Mouse (Mus musculus) heart, embryonic 13.5 days (tissue): ENCODE data around the gene Clec2e. TPM values are rescaled to one million over a fixed set of nuclear protein-coding genes. Genes with fewer than 3 reads are reported as not detected.
"Not testable (repeated sequence)": the region's sequence is repeated elsewhere in the genome, so short reads cannot be mapped to it uniquely, and the experiment has no call there.

Experiments used
- ATAC-seq: fragments of 200-750 bp; cut with Nextera tagmentation; 2 replicates; pipeline ENCODE4 v1.8.0; 2017; ENCODE audit warnings: moderate TSS enrichment; ENCODE audit not compliant: insufficient number of reproducible peaks, low FRiP score, low TSS enrichment; ENCODE audit errors: extremely low read depth
- H3K27ac ChIP-seq: fragments of 300-500 bp; sonication (generic); replicated peaks from 2 replicates; pipeline ENCODE4 v1.5.1; 2015; ENCODE audit warnings: moderate library complexity, mild to moderate bottlenecking, inconsistent platforms
- H3K27me3 ChIP-seq: fragments of 300-500 bp; sonication (generic); replicated peaks from 2 replicates; pipeline ENCODE4 v1.6.1; 2015; ENCODE audit warnings: mild to moderate bottlenecking, inconsistent platforms
- H3K36me3 ChIP-seq: fragments of 300-500 bp; sonication (generic); 2 replicates; pipeline ENCODE4 v1.6.1; 2015; ENCODE audit warnings: mild to moderate bottlenecking, inconsistent platforms
- H3K4me1 ChIP-seq: fragments of 300-500 bp; sonication (generic); 2 replicates; pipeline ENCODE4 v1.6.1; 2015; ENCODE audit warnings: inconsistent platforms
- H3K4me2 ChIP-seq: fragments of 300-500 bp; sonication (generic); 2 replicates; pipeline ENCODE4 v1.6.1; 2015; ENCODE audit warnings: inconsistent platforms, mild to moderate bottlenecking, moderate library complexity
- H3K4me3 ChIP-seq: fragments of 300-500 bp; sonication (generic); 2 replicates; pipeline ENCODE4 v1.5.1; 2015; ENCODE audit warnings: moderate library complexity, mild to moderate bottlenecking, inconsistent platforms
- H3K9ac ChIP-seq: fragments of 300-500 bp; sonication (generic); 2 replicates; pipeline ENCODE4 v1.6.1; 2015; ENCODE audit warnings: inconsistent platforms, mild to moderate bottlenecking, moderate library complexity
- H3K9me3 ChIP-seq: fragments of 300-500 bp; sonication (generic); 2 replicates; pipeline ENCODE4 v1.6.1; 2016; ENCODE audit warnings: inconsistent platforms
- WGBS: fragments of 180-500 bp; shearing (Covaris S2); methylation state at CpG from one replicate; pipeline ENCODE4 v1.1.7; 2015; ENCODE audit warnings: mixed read lengths; 5-methylcytosine and 5-hydroxymethylcytosine counted together
- polyA plus RNA-seq: library from polyadenylated mRNA; unstranded; fragments of >200 nt; fragmentation: Nextera tagmentation; extraction: Ambion mirVana; gene quantifications from 2 replicates; pipeline ENCODE4 v1.2.1, GENCODE M21; 2015

Clec2e gene
- polyA plus RNA-seq, 1 experiment from 2014 or later = not detected

GRCm38 (mm10) chr6:129102858-129103555 lies 2.3 kb upstream of the Clec2e start:
- ATAC-seq = no peak
- H3K27ac ChIP-seq = no peak overlapping the region
- 53% methylated on average over 4 of the region's 4 CpGs for whole genome bisulfite sequencing
- H3K9me3 ChIP-seq = no peaks in the 10 kb centered on the region
- no peak overlapping the region for H3K4me2 ChIP-seq
- no peaks in the 10 kb centered on the region for H3K27me3 ChIP-seq
- no peaks in the 10 kb centered on the region for H3K36me3 ChIP-seq
- no peaks in the 10 kb centered on the region for H3K4me1 ChIP-seq
- H3K4me3 ChIP-seq = no peak overlapping the region
- no peak overlapping the region for H3K9ac ChIP-seq

DNA sequence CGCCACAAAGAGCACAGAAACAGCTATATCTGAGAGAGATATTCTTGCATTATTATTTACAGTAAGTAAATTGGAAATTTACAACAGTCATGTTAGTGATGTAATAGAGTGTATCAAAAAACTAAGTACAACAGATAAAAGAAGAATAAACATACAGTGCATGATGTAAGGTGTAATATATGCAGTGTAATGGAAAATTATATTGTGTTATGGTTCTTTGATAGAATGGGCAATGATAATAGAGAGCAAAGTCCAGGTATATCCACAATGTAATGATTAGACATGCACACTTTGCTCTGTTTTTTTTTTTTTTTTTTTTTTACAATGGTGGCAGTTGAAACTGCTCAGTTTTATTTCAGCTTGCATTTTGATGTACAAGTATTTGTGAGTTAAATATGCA lies 891 bp upstream of the Clec2e start:
- WGBS = 66% methylated on average over 1 of the region's 1 CpGs

GRCm38 (mm10) chr6:129097929-129098328 lies 2.8 kb downstream of the Clec2e start:
- Histone ChIP-seq H3K9me3 (no peaks in the 10 kb centered on the region), H3K4me3 (no peak overlapping the region), H3K36me3 (no peaks in the 10 kb centered on the region), H3K9ac (no peak overlapping the region), H3K4me1 (no peaks in the 10 kb centered on the region), H3K4me2 (no peak overlapping the region), H3K27me3 (no peaks in the 10 kb centered on the region), H3K27ac (no peak overlapping the region)
- ATAC-seq = no peak
- WGBS = 28% methylated on average over 1 of the region's 1 CpGs

More for the DNA sequence above, 891 bp upstream of the Clec2e start:
- H3K4me1 ChIP-seq = no peaks in the 10 kb centered on the region
- no peak overlapping the region for H3K4me2 ChIP-seq
- ATAC-seq = no peak
- H3K9me3 ChIP-seq = no peaks in the 10 kb centered on the region
- no peak overlapping the region for H3K9ac ChIP-seq
- H3K4me3 ChIP-seq = no peak overlapping the region
- H3K27ac ChIP-seq = no peak overlapping the region
- no peaks in the 10 kb centered on the region for H3K36me3 ChIP-seq
- H3K27me3 ChIP-seq = no peaks in the 10 kb centered on the region

- H3K4me3 ChIP-seq = no peak overlapping the region
- no peak overlapping the region for H3K4me2 ChIP-seq
- H3K27me3 ChIP-seq = no peaks in the 10 kb centered on the region
- no peak overlapping the region for H3K27ac ChIP-seq
- no peak for ATAC-seq
- H3K9ac ChIP-seq = no peak overlapping the region
- H3K36me3 ChIP-seq = no peaks in the 10 kb centered on the region
- peaks cover 6% of the 10 kb centered on the region; the same call in 1 of the 2 replicates for H3K9me3 ChIP-seq
- no peaks in the 10 kb centered on the region for H3K4me1 ChIP-seq
Measured at GRCm38 (mm10) chr6:129095166-129095565, 5.5 kb downstream of the Clec2e start.

DNA sequence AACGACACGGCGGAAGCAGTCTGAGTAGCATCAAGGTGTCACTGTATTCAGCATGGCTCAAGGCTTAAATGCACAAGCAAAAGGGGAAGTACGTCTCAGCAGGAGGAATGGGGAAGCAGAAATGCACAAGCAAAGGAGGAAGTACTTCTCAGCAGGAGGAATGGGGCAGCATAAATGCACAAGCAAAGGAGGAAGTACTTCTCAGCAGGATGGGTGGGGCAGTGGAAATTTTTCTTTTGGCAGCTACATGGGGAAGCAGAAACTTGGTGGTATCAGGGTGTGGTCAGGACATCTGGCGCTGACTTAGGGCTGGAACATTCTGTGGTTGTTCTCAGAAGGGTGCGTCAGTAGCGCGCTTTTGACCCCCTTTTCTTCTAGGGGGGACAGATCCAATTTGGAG lies 12.1 kb downstream of the Clec2e start:
- not testable (repeated sequence) for H3K9ac ChIP-seq, H3K4me3 ChIP-seq, H3K4me2 ChIP-seq, H3K27ac ChIP-seq, H3K9me3 ChIP-seq, H3K36me3 ChIP-seq, H3K27me3 ChIP-seq, ATAC-seq, H3K4me1 ChIP-seq
- WGBS = 87% methylated on average over 8 of the region's 8 CpGs

DNA sequence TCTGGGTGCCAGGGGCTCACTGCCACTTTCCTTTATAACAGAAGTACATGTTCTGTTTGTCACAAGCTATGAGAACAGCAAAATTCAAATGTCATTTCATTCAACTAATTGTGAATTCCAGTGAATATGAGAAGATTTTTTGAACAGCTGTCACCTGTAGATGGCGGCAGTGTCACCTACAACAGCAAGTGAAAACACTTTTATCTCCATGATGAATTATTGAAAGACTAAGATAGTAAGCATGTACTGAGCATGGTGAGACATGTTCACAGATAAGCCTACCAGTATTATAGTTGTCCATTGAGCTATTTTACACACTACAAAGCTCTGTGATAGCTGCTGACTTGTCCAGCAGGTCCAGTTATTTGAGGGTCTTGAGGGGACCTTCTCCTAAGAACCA lies 12.6 kb downstream of the Clec2e start:
- 83% methylated on average over 1 of the region's 1 CpGs for WGBS
- Histone ChIP-seq H3K9me3 (peaks cover 9% of the 10 kb centered on the region; the same call in 1 of the 2 replicates), H3K27ac (no peak overlapping the region), H3K4me3 (no peak overlapping the region), H3K4me2 (no peak overlapping the region), H3K9ac (no peak overlapping the region), H3K27me3 (no peaks in the 10 kb centered on the region), H3K36me3 (no peaks in the 10 kb centered on the region), H3K4me1 (no peaks in the 10 kb centered on the region)
- no peak for ATAC-seq

DNA sequence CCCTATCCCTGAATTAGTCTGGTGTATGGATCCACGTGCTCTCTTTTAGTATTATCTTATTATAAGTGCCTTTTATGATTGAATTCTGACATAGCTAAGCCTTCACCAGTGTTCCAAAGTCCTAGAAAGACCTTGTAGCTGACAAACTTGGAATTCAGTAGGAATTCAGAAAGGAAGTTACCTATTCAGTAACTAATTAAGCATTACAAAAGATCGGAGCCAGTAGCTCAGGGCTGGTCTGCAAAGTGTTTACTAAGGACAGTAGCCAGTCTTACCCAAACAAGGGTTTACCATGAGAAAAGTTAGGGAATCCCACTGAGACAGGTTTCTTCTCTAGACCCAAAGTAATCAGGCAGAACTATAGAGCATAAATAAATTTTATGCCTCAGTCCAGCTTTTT lies 14.7 kb downstream of the Clec2e start:
- not testable (repeated sequence) for H3K4me2 ChIP-seq, H3K4me1 ChIP-seq, H3K27ac ChIP-seq, H3K9me3 ChIP-seq, H3K9ac ChIP-seq, H3K27me3 ChIP-seq, H3K36me3 ChIP-seq, H3K4me3 ChIP-seq, ATAC-seq
- WGBS = 79% methylated on average over 2 of the region's 2 CpGs

GRCm38 (mm10) chr6:129085098-129085497 lies 15.6 kb downstream of the Clec2e start:
- Histone ChIP-seq H3K4me3 (no peak overlapping the region), H3K9ac (no peak overlapping the region), H3K27ac (no peak overlapping the region), H3K27me3 (no peaks in the 10 kb centered on the region), H3K36me3 (no peaks in the 10 kb centered on the region), H3K4me1 (no peaks in the 10 kb centered on the region), H3K4me2 (no peak overlapping the region), H3K9me3 (peaks cover 3% of the 10 kb centered on the region; the same call in 1 of the 2 replicates)
- WGBS = 82% methylated on average over 6 of the region's 6 CpGs
- no peak for ATAC-seq

- Histone ChIP-seq H3K27me3 (no peaks in the 10 kb centered on the region), H3K4me1 (no peaks in the 10 kb centered on the region), H3K36me3 (no peaks in the 10 kb centered on the region), H3K4me3 (no peak overlapping the region), H3K9me3 (no peaks in the 10 kb centered on the region), H3K9ac (no peak overlapping the region), H3K27ac (no peak overlapping the region), H3K4me2 (no peak overlapping the region)
- WGBS = 48% methylated on average over 1 of the region's 1 CpGs
- no peak for ATAC-seq
Measured at GRCm38 (mm10) chr6:129066986-129067385, 33.7 kb downstream of the Clec2e start.

- Histone ChIP-seq H3K9ac (no peak overlapping the region), H3K27ac (no peak overlapping the region), H3K27me3 (no peaks in the 10 kb centered on the region), H3K4me2 (no peak overlapping the region), H3K4me1 (no peaks in the 10 kb centered on the region), H3K4me3 (no peak overlapping the region), H3K9me3 (no peaks in the 10 kb centered on the region), H3K36me3 (no peaks in the 10 kb centered on the region)
- ATAC-seq = no peak
Measured at GRCm38 (mm10) chr6:129066530-129066929, 34.2 kb downstream of the Clec2e start.

GRCm38 (mm10) chr6:129065857-129066256 lies 34.9 kb downstream of the Clec2e start:
- no peaks in the 10 kb centered on the region for H3K36me3 ChIP-seq
- H3K27ac ChIP-seq = no peak overlapping the region
- no peak overlapping the region for H3K4me3 ChIP-seq
- no peaks in the 10 kb centered on the region for H3K27me3 ChIP-seq
- WGBS = 87% methylated on average over 3 of the region's 3 CpGs
- no peak for ATAC-seq
- H3K4me1 ChIP-seq = no peaks in the 10 kb centered on the region
- no peak overlapping the region for H3K9ac ChIP-seq
- H3K4me2 ChIP-seq = no peak overlapping the region
- H3K9me3 ChIP-seq = no peaks in the 10 kb centered on the region

GRCm38 (mm10) chr6:129065407-129065806 lies 35.3 kb downstream of the Clec2e start:
- no peak overlapping the region for H3K4me2 ChIP-seq
- H3K27me3 ChIP-seq = no peaks in the 10 kb centered on the region
- WGBS = 65% methylated on average over 3 of the region's 3 CpGs
- no peak overlapping the region for H3K27ac ChIP-seq
- H3K36me3 ChIP-seq = no peaks in the 10 kb centered on the region
- H3K4me3 ChIP-seq = no peak overlapping the region
- no peak overlapping the region for H3K9ac ChIP-seq
- H3K4me1 ChIP-seq = no peaks in the 10 kb centered on the region
- no peaks in the 10 kb centered on the region for H3K9me3 ChIP-seq
- no peak for ATAC-seq
